Mouse (Mus musculus) MEL-GATA-1-ER (cell line): Measurements from ENCODE around the gene Ubash3a.

Experiments used
- DNase-seq: peaks from one replicate; pipeline ENCODE4 v3.0.0-alpha.2; 2012; ENCODE audit warnings: low read depth; ENCODE audit errors: extremely low read depth

Gene Ubash3a

GRCm38 (mm10) chr17:31279541-31279940 lies 71.9 kb downstream of the Ubash3a start:
- DNase-seq = no peak

- DNase-seq = no peak
Observed at GRCm38 (mm10) chr17:31280269-31280668, 72.6 kb downstream of the Ubash3a start.

DNA sequence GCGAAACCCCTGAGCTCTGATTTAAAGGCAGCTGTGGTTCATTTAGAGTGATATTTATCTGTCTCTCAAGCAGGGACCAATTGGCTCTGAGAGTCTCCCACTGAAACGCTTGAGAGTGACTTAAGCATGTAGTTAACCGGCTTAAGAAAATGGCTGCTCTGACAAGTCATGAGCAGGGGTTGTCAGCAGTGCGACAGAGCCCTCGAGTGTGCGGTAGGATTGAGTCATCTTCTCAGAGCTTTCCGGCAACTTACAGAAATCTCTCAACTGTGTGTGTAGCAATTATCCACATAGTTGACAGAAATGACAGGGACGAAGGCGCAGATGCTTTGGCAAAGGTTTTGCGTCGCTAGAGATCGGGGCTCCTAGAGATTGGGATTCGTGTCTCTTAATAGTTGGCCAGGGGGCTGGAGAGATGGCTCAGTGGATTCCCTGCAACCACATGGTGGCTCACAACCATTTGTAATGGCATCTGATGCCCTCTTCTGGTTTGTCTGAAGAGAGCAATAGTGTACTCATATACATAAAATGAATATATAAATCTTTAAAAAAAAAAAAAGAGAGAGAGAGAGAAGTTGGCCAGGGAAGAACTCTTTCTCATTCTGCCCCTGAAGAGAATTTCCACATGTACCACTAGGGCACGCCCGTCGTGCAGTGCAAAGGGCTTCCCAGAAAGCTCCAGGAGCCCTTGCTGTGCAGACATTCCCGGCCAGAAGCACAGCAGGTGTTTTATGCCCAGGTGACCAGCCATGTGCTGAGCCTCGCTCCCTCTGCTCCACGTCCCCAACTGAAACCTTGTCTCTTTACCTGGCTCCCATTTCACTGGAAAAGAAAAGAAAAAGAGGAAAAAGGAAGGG lies 74.4 kb downstream of the Ubash3a start:
- DNase-seq = no peak

DNA sequence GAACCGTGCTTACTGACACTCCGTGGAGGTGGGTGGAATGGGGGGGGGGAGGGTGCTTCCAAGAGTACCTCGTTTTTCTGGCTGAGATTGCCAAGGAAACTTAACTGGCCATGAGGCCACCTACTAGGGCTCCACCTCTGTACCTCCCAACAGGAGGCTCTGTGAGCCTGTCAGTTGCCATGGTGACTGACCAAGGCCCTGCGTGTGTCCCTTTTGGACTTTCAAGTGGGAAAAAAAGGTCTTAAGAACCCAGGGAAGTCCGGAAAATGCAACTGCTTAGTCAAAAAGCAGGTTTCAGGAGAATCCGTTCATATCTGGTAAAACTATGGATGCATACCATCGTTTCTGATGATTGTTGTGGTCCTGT lies 75.0 kb downstream of the Ubash3a start:
- no peak for DNase-seq

- DNase-seq = no peak
Observed at GRCm38 (mm10) chr17:31285867-31286266, 78.2 kb downstream of the Ubash3a start.

DNA sequence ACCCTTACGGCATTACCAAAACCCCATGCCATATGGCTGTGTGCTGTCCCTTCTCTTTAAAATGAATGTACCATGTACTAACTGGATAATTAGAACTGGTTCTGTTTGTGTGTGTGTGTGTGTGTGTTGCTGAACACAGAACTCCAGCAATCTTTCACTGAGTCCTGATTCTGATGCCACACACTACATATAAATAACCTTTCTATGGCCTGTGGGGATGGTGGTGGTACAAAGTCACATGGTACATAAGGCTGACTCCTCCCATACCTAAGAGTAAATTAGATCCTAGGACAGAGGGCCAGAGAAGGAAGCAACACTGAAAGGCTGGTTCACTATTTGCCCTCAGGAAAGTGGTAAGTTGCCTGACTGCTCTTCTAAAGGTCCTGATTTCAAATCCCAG lies 78.8 kb downstream of the Ubash3a start, which contains the start of gene Slc37a1:
Gene Slc37a1, plus strand, starts transcription at position 301 of the 400 bp plus-strand sequence.
- no peak for DNase-seq

- peak; percentile 80 for DNase-seq
Observed at GRCm38 (mm10) chr17:31287216-31287615, 79.5 kb downstream of the Ubash3a start.

- DNase-seq = no peak
Observed at GRCm38 (mm10) chr17:31288999-31289726, 81.5 kb downstream of the Ubash3a start.

GRCm38 (mm10) chr17:31290311-31290710 lies 82.6 kb downstream of the Ubash3a start:
- no peak for DNase-seq

- no peak for DNase-seq
Observed at GRCm38 (mm10) chr17:31290859-31291258, 83.2 kb downstream of the Ubash3a start.

- peak; percentile 60 for DNase-seq
Observed at GRCm38 (mm10) chr17:31294363-31295214, 86.9 kb downstream of the Ubash3a start.

DNA sequence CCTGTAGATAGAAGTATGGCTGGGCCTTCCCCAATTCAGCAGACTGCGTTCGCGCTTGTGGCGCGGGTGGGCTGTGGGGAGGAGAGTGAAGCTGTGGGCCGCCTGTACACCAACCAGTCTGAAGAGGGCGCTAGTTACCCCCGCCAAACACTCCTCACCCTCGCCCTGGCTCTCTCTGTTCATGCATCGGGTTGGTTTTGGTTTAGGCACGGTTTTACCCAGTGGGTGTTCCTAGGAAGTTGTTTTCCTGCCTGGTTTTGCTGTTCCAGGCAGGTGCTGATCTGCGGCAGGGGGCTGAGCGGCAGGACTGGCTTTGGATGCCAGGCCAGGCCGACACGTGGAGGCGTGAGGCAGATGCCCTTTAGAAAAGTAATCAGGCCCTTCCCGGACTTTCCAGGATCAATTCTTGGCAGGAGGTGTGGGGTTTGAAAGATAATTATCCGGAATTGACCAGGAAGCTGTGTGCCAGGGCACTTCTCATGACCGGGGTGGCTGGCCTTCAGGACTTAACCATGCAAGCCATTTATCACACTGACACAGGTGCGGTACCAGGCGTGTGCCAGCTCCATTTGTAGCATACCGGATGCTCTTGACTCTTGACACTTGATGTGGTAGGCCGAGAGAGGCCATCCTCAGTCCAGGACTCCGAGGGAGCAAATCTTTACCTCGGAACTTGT lies 87.7 kb downstream of the Ubash3a start:
- DNase-seq = peak; percentile 48

- peak; percentile 55 for DNase-seq
Observed at GRCm38 (mm10) chr17:31295892-31296781, 88.5 kb downstream of the Ubash3a start.
